ENCODE assay signal across 8 mouse cellular contexts in the genomic region with DNA sequence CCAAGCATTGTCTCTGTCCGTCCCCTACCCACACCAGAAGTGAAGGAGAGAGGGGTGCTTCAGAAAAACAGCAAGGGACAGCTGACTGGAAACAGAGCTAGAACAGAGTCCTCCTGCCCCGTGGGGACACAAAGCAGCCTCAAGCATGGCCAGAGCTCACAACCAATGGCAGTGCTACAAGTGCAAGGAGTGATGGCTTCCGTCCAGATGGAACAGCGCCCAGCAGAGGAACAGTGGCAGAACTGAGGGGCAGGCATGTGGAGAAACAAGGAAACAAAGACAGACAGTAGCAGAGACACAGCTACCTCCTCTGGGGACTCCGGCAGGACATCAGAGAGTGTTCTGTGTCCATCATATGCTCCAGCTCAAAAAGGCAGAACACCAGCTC. TPM values are rescaled to one million over a fixed set of nuclear protein-coding genes. Genes with fewer than 3 reads are reported as not detected.
DNase-seq lines count a peak whose midpoint lies in the region; ATAC-seq and TF ChIP-seq lines count a peak whose summit lies in the region.

No protein-coding gene starts in this region.

- intact Hi-C loops in heart, postnatal 10 days (cut with DNase I), result no loop called here

- peaks cover 4% of the 10 kb centered on the region; the same call in 1 of the 2 replicates for H3K4me1 ChIP-seq in neural tube, embryonic 11.5 days (ENCODE audit: control insufficient read depth, insufficient read depth, low read length)
- peaks cover 18% of the 10 kb centered on the region for H3K4me1 ChIP-seq in forebrain, embryonic 14.5 days (ENCODE audit: control insufficient read depth, insufficient read depth, low read length)
- peaks cover 24% of the 10 kb centered on the region for H3K4me1 ChIP-seq in midbrain, embryonic 12.5 days
- no peaks in the 10 kb centered on the region for H3K4me1 ChIP-seq in testis, adult 2 months (ENCODE audit: control insufficient read depth, insufficient read depth, low read length)

- WGBS in neural tube, embryonic 11.5 days, result 73% methylated on average over 5 of the region's 5 CpGs
- 27% methylated on average over 5 of the region's 5 CpGs for WGBS in forebrain, embryonic 14.5 days
- WGBS in midbrain, embryonic 12.5 days, result 84% methylated on average over 5 of the region's 5 CpGs

- no peak for ATAC-seq in neural tube, embryonic 11.5 days (ENCODE audit: insufficient read depth, low FRiP score, low TSS enrichment)
- peak; percentile 83 for ATAC-seq in forebrain, embryonic 14.5 days
- no peak for ATAC-seq in midbrain, embryonic 12.5 days (ENCODE audit: low FRiP score, low read depth)
- ATAC-seq in inflammation-experienced regulatory T-cells, adult 6 months, result no peak

- no peaks in the 10 kb centered on the region for H3K9me3 ChIP-seq in neural tube, embryonic 11.5 days (ENCODE audit: control insufficient read depth, low read length)
- no peaks in the 10 kb centered on the region for H3K9me3 ChIP-seq in forebrain, embryonic 14.5 days (replicated peaks; ENCODE audit: control insufficient read depth, low read length)
- H3K9me3 ChIP-seq in midbrain, embryonic 12.5 days, result no peaks in the 10 kb centered on the region

- TF ChIP-seq POLR2A in testis, adult 2 months (IDR thresholded peaks at IDR 0.05; ENCODE audit: control insufficient read depth, low read depth, low read length), result no peak

- TF ChIP-seq CTCF in testis, adult 2 months (IDR thresholded peaks at IDR 0.05; ENCODE audit: control insufficient read depth, insufficient read depth, insufficient replicate concordance, low read depth, low read length), result no peak

- H3K27me3 ChIP-seq in neural tube, embryonic 11.5 days (ENCODE audit: control insufficient read depth, insufficient read depth, low read length), result no peaks in the 10 kb centered on the region
- H3K27me3 ChIP-seq in forebrain, embryonic 14.5 days (replicated peaks; ENCODE audit: control insufficient read depth, insufficient read depth, low read length), result no peaks in the 10 kb centered on the region
- H3K27me3 ChIP-seq in midbrain, embryonic 12.5 days, result no peaks in the 10 kb centered on the region
- H3K27me3 ChIP-seq in testis, adult 2 months (ENCODE audit: control insufficient read depth, insufficient read depth, low read length), result no peaks in the 10 kb centered on the region

- no peak overlapping the region for H3K4me2 ChIP-seq in neural tube, embryonic 11.5 days (ENCODE audit: low read depth)
- H3K4me2 ChIP-seq in forebrain, embryonic 14.5 days (ENCODE audit: low read length), result peak overlapping the region; percentile 18; the same call in 1 of the 2 replicates
- H3K4me2 ChIP-seq in midbrain, embryonic 12.5 days (replicated peaks), result no peak overlapping the region

- no peak overlapping the region for H3K4me3 ChIP-seq in neural tube, embryonic 11.5 days (ENCODE audit: low read depth, low read length)
- H3K4me3 ChIP-seq in forebrain, embryonic 14.5 days (ENCODE audit: low read depth, low read length), result no peak overlapping the region
- H3K4me3 ChIP-seq in midbrain, embryonic 12.5 days, result no peak overlapping the region
- H3K4me3 ChIP-seq in testis, adult 2 months (ENCODE audit: control insufficient read depth, low read depth, low read length), result no peak overlapping the region

- no peak overlapping the region for H3K27ac ChIP-seq in neural tube, embryonic 11.5 days (ENCODE audit: low read depth, low read length)
- peak overlapping the region; percentile 83 for H3K27ac ChIP-seq in forebrain, embryonic 14.5 days (ENCODE audit: low read depth, low read length)
- H3K27ac ChIP-seq in midbrain, embryonic 12.5 days (replicated peaks), result peak overlapping the region; percentile 52; the same call in 1 of the 2 replicates
- H3K27ac ChIP-seq in testis, adult 2 months (ENCODE audit: control insufficient read depth, insufficient read depth, low read depth, low read length), result peak overlapping the region; percentile 10; the same call in 1 of the 2 replicates

- DNase-seq in neural tube, embryonic 11.5 days (ENCODE audit: low spot score), result no peak
- DNase-seq in neural tube, embryonic 10.5 days (ENCODE audit: extremely low spot score, low spot score), result no peak
- peak; percentile 86 for DNase-seq in forebrain, embryonic 14.5 days (ENCODE audit: low spot score)
- DNase-seq in heart, postnatal 10 days, result peak; percentile 85 to 87
- DNase-seq in layer of hippocampus, postnatal 10 days (ENCODE audit: low spot score in 2 of 2), result peak; percentile 89

- H3K36me3 ChIP-seq in neural tube, embryonic 11.5 days (ENCODE audit: control insufficient read depth, insufficient read depth, low read length), result no peaks in the 10 kb centered on the region
- 0 out of 2 replicates have a peak, but pooled peaks cover 4% of the 10 kb centered on the region for H3K36me3 ChIP-seq in forebrain, embryonic 14.5 days (ENCODE audit: control insufficient read depth, insufficient read depth, low read length)
- no peaks in the 10 kb centered on the region for H3K36me3 ChIP-seq in midbrain, embryonic 12.5 days
- no peaks in the 10 kb centered on the region for H3K36me3 ChIP-seq in testis, adult 2 months (ENCODE audit: control insufficient read depth, insufficient read depth, low read length)

- peak overlapping the region; percentile 10; the same call in 1 of the 2 replicates for H3K9ac ChIP-seq in neural tube, embryonic 11.5 days (ENCODE audit: low read length)
- H3K9ac ChIP-seq in forebrain, embryonic 14.5 days (ENCODE audit: low read length), result peak overlapping the region; percentile 9; the same call in 1 of the 2 replicates
- no peak overlapping the region for H3K9ac ChIP-seq in midbrain, embryonic 12.5 days (replicated peaks)

RNA-seq across cellular contexts. Expression of a gene that starts 26.1 kb away (rescaled TPM):
- 24.4 and 24.8 TPM in 2 replicates for polyA plus RNA-seq in neural tube, embryonic 11.5 days (2014; fragmentation: Nextera tagmentation; extraction: Ambion mirVana)
- polyA plus RNA-seq in forebrain, embryonic 14.5 days (2014; fragmentation: Nextera tagmentation; extraction: Ambion mirVana), result 15.2 and 20.5 TPM in 2 replicates
- 10 to 100 TPM; 23.4 to 24.1 TPM for total RNA-seq in heart, postnatal 10 days (2021)
- 10 to 100 TPM; 69.6 to 79.3 TPM for total RNA-seq in layer of hippocampus, postnatal 10 days (2021)
- 43.1 and 44.8 TPM in 2 replicates for polyA plus RNA-seq in midbrain, embryonic 12.5 days (2016; fragmentation: Nextera tagmentation; extraction: Ambion mirVana)
- 35.2 and 37.5 TPM in 2 replicates for polyA plus RNA-seq in testis, adult 2 months (2012; rRNA removed)
- 1 to 10 TPM; 1.6 to 3.0 (median 2.7) TPM for polyA plus RNA-seq in inflammation-experienced regulatory T-cells, adult 6 months (2017; shearing (Covaris generic))

RNA-seq across cellular contexts. Expression of a gene that starts 46.9 kb away (rescaled TPM):
- 16.5 and 22.9 TPM in 2 replicates for polyA plus RNA-seq in neural tube, embryonic 11.5 days (2014; fragmentation: Nextera tagmentation; extraction: Ambion mirVana)
- polyA plus RNA-seq in forebrain, embryonic 14.5 days (2014; fragmentation: Nextera tagmentation; extraction: Ambion mirVana), result 13.6 and 14.4 TPM in 2 replicates
- total RNA-seq in heart, postnatal 10 days (2021), result 10 to 100 TPM; 14.4 to 16.7 TPM
- total RNA-seq in layer of hippocampus, postnatal 10 days (2021), result 10 to 100 TPM; 24.8 to 25.7 TPM
- 25.1 and 27.7 TPM in 2 replicates for polyA plus RNA-seq in midbrain, embryonic 12.5 days (2016; fragmentation: Nextera tagmentation; extraction: Ambion mirVana)
- 9.8 and 12.0 TPM in 2 replicates for polyA plus RNA-seq in testis, adult 2 months (2012; rRNA removed)
- 10 to 100 TPM; 14.2 to 26.5 (median 21.7) TPM for polyA plus RNA-seq in inflammation-experienced regulatory T-cells, adult 6 months (2017; shearing (Covaris generic))

RNA-seq across cellular contexts. Expression of a gene that starts 52.2 kb away (rescaled TPM):
- 66.9 and 68.2 TPM in 2 replicates for polyA plus RNA-seq in neural tube, embryonic 11.5 days (2014; fragmentation: Nextera tagmentation; extraction: Ambion mirVana)
- 31.3 and 40.0 TPM in 2 replicates for polyA plus RNA-seq in forebrain, embryonic 14.5 days (2014; fragmentation: Nextera tagmentation; extraction: Ambion mirVana)
- 1 to 10 TPM; 3.6 to 5.2 TPM for total RNA-seq in heart, postnatal 10 days (2021)
- total RNA-seq in layer of hippocampus, postnatal 10 days (2021), result 1 to 10 TPM; 4.6 to 5.7 TPM
- polyA plus RNA-seq in midbrain, embryonic 12.5 days (2016; fragmentation: Nextera tagmentation; extraction: Ambion mirVana), result 48.0 and 50.7 TPM in 2 replicates
- 5.3 and 5.4 TPM in 2 replicates for polyA plus RNA-seq in testis, adult 2 months (2012; rRNA removed)
- polyA plus RNA-seq in inflammation-experienced regulatory T-cells, adult 6 months (2017; shearing (Covaris generic)), result 1 to 10 TPM in 1 of 3 experiments, under 1 TPM in 2; 0.39 to 1.0 (median 0.52) TPM

RNA-seq across cellular contexts. Expression of a gene that starts 57.6 kb away (rescaled TPM):
- polyA plus RNA-seq in neural tube, embryonic 11.5 days (2014; fragmentation: Nextera tagmentation; extraction: Ambion mirVana), result 21.0 and 23.3 TPM in 2 replicates
- 17.0 and 20.3 TPM in 2 replicates for polyA plus RNA-seq in forebrain, embryonic 14.5 days (2014; fragmentation: Nextera tagmentation; extraction: Ambion mirVana)
- total RNA-seq in heart, postnatal 10 days (2021), result 10 to 100 TPM; 12.6 to 13.5 TPM
- total RNA-seq in layer of hippocampus, postnatal 10 days (2021), result 10 to 100 TPM; 38.2 to 50.8 TPM
- 30.4 and 30.6 TPM in 2 replicates for polyA plus RNA-seq in midbrain, embryonic 12.5 days (2016; fragmentation: Nextera tagmentation; extraction: Ambion mirVana)
- polyA plus RNA-seq in testis, adult 2 months (2012; rRNA removed), result 20.1 and 22.1 TPM in 2 replicates
- polyA plus RNA-seq in inflammation-experienced regulatory T-cells, adult 6 months (2017; shearing (Covaris generic)), result 1 to 10 TPM; 5.6 to 6.0 (median 5.7) TPM

Comparison
In these comparisons a context has a peak if more than half of its experiments do, and no peak if none do; other contexts are left out.
1. DNase-seq: peak in forebrain, embryonic 14.5 days (single experiment), heart, postnatal 10 days (2 of 2) and layer of hippocampus, postnatal 10 days (2 of 2); none in neural tube, embryonic 11.5 days (single experiment) and neural tube, embryonic 10.5 days (single experiment).